Mouse (Mus musculus) CH12F3 (cell line): Measurements from ENCODE around the gene Magi1.

ENCODE experiments used
- in situ Hi-C: fragments of 300-500 bp; cut with MboI; formaldehyde crosslinking; loops from 2 replicates; pipeline ENCODE4 v1.14.3; 2020; ENCODE audit warnings: low sequenced_read_pairs

Magi1 gene

GRCm38 (mm10) chr6:94070702-94071101 is 213.0 kb downstream of the Magi1 start:
- in situ Hi-C loops: no loop called here

GRCm38 (mm10) chr6:94069421-94069820 is 214.3 kb downstream of the Magi1 start:
- in situ Hi-C loops: no loop called here

- in situ Hi-C loops: no loop called here
Observed at GRCm38 (mm10) chr6:94067741-94068450, 215.8 kb downstream of the Magi1 start.

GRCm38 (mm10) chr6:94064832-94065231 is 218.9 kb downstream of the Magi1 start:
- in situ Hi-C loops: no loop called here

GRCm38 (mm10) chr6:94063542-94063941 is 220.2 kb downstream of the Magi1 start:
- in situ Hi-C loops: no loop called here

GRCm38 (mm10) chr6:94061424-94061980 is 222.2 kb downstream of the Magi1 start:
- in situ Hi-C loops: no loop called here

- in situ Hi-C loops: no loop called here
Observed at GRCm38 (mm10) chr6:94060621-94061213, 223.0 kb downstream of the Magi1 start.

- in situ Hi-C loops: no loop called here
Observed at GRCm38 (mm10) chr6:94059090-94059489, 224.6 kb downstream of the Magi1 start.

- in situ Hi-C loops: no loop called here
Observed at GRCm38 (mm10) chr6:94053920-94054319, 229.8 kb downstream of the Magi1 start.

- in situ Hi-C loops: no loop called here
Observed at GRCm38 (mm10) chr6:94045180-94045579, 238.5 kb downstream of the Magi1 start.

- in situ Hi-C loops: no loop called here
Observed at GRCm38 (mm10) chr6:94043461-94043860, 240.3 kb downstream of the Magi1 start.

- in situ Hi-C loops: no loop called here
Observed at GRCm38 (mm10) chr6:94040093-94040492, 243.6 kb downstream of the Magi1 start.

GRCm38 (mm10) chr6:94038897-94039296 is 244.8 kb downstream of the Magi1 start:
- in situ Hi-C loops: no loop called here

GRCm38 (mm10) chr6:94036554-94036953 is 247.2 kb downstream of the Magi1 start:
- in situ Hi-C loops: no loop called here

GRCm38 (mm10) chr6:94026361-94026760 is 257.4 kb downstream of the Magi1 start:
- in situ Hi-C loops: no loop called here

- in situ Hi-C loops: no loop called here
Observed at GRCm38 (mm10) chr6:94022437-94022836, 261.3 kb downstream of the Magi1 start.

GRCm38 (mm10) chr6:94021239-94021962 is 262.3 kb downstream of the Magi1 start:
- in situ Hi-C loops: no loop called here

- in situ Hi-C loops: no loop called here
Observed at GRCm38 (mm10) chr6:94020566-94020965, 263.2 kb downstream of the Magi1 start.

- in situ Hi-C loops: no loop called here
Observed at GRCm38 (mm10) chr6:94019935-94020334, 263.8 kb downstream of the Magi1 start.

GRCm38 (mm10) chr6:94013761-94014160 is 270.0 kb downstream of the Magi1 start:
- in situ Hi-C loops: no loop called here

GRCm38 (mm10) chr6:94011947-94012346 is 271.8 kb downstream of the Magi1 start:
- in situ Hi-C loops: no loop called here

GRCm38 (mm10) chr6:94011521-94011920 is 272.2 kb downstream of the Magi1 start:
- in situ Hi-C loops: no loop called here
